Mouse (Mus musculus) skeletal muscle tissue, adult 2 months (tissue): Measurements from ENCODE around the gene Traf4.

Source experiments
- DNase-seq: peaks from one replicate; pipeline ENCODE4 v3.0.0-alpha.2; 2012; ENCODE audit warnings: low read depth, low spot score

Traf4 gene

GRCm38 (mm10) chr11:78182961-78183844 lies 17.8 kb upstream of the Traf4 start, which contains the start of gene Rpl23a:
Gene Rpl23a, minus strand, starts transcription at chr11:78183584.
- peak; percentile 95 for DNase-seq

- DNase-seq: no peak
Measured at GRCm38 (mm10) chr11:78182450-78182849, 17.1 kb upstream of the Traf4 start.

GRCm38 (mm10) chr11:78181830-78182357 lies 16.5 kb upstream of the Traf4 start:
- DNase-seq: no peak

- DNase-seq: no peak
Measured at GRCm38 (mm10) chr11:78180081-78180761, 14.8 kb upstream of the Traf4 start.

GRCm38 (mm10) chr11:78179438-78179999 lies 14.1 kb upstream of the Traf4 start:
- no peak for DNase-seq

GRCm38 (mm10) chr11:78178859-78179437 lies 13.6 kb upstream of the Traf4 start:
- DNase-seq: no peak

GRCm38 (mm10) chr11:78177903-78178858 lies 12.8 kb upstream of the Traf4 start:
- DNase-seq: peak; percentile 92

GRCm38 (mm10) chr11:78177437-78177836 lies 12.0 kb upstream of the Traf4 start:
- DNase-seq: no peak

GRCm38 (mm10) chr11:78176905-78177331 lies 11.5 kb upstream of the Traf4 start:
- DNase-seq: no peak

- DNase-seq: peak; percentile 73
Measured at GRCm38 (mm10) chr11:78176402-78176862, 11.0 kb upstream of the Traf4 start, which contains the start of the genes Nek8 and Tlcd1. Gene Nek8, minus strand, starts transcription at chr11:78176675. Gene Tlcd1, plus strand, starts transcription at chr11:78176711.

- DNase-seq: no peak
Measured at GRCm38 (mm10) chr11:78175771-78176401, 10.5 kb upstream of the Traf4 start.

- DNase-seq: no peak
Measured at GRCm38 (mm10) chr11:78174506-78174905, 9.1 kb upstream of the Traf4 start.

GRCm38 (mm10) chr11:78172748-78173383 lies 7.5 kb upstream of the Traf4 start:
- no peak for DNase-seq

- no peak for DNase-seq
Measured at GRCm38 (mm10) chr11:78172034-78172747, 6.8 kb upstream of the Traf4 start.

- no peak for DNase-seq
Measured at GRCm38 (mm10) chr11:78171328-78171727, 5.9 kb upstream of the Traf4 start.

- no peak for DNase-seq
Measured at GRCm38 (mm10) chr11:78170306-78170705, 4.9 kb upstream of the Traf4 start.

GRCm38 (mm10) chr11:78168541-78169468 lies 3.4 kb upstream of the Traf4 start:
- DNase-seq: no peak
